Mouse (Mus musculus): ENCODE data around the gene Ccdc57. TPM values are rescaled to one million over a fixed set of nuclear protein-coding genes. Genes with fewer than 3 reads are reported as not detected.

Ccdc57 gene
- polyA plus RNA-seq (2012; rRNA removed): 34.6 and 37.5 TPM in 2 replicates

GRCm38 (mm10) chr11:120932564-120933398 lies at the start of gene Ccdc57:
Ccdc57 (minus strand) TSS chr11:120932872.
- Histone ChIP-seq H3K36me3 (ENCODE audit: control insufficient read depth, insufficient read depth, low read length) (no peaks in the 10 kb centered on the region), H3K4me3 (ENCODE audit: control insufficient read depth, low read depth, low read length) (peak within 1 kb of the TSS; percentile 86), H3K4me1 (ENCODE audit: control insufficient read depth, insufficient read depth, low read length) (peaks cover 8% of the 10 kb centered on the region), H3K27ac (ENCODE audit: control insufficient read depth, insufficient read depth, low read depth, low read length) (peak within 1 kb of the TSS; percentile 42; the same call in 1 of the 2 replicates), H3K27me3 (ENCODE audit: control insufficient read depth, insufficient read depth, low read length) (no peaks in the 10 kb centered on the region)
- TF ChIP-seq CTCF (IDR thresholded peaks at IDR 0.05; ENCODE audit: control insufficient read depth, insufficient read depth, insufficient replicate concordance, low read depth, low read length) (no peak), POLR2A (IDR thresholded peaks at IDR 0.05; ENCODE audit: control insufficient read depth, low read depth, low read length) (no peak; the same call in none of the 2 replicates)

- no peak for TF ChIP-seq CTCF (IDR thresholded peaks at IDR 0.05; ENCODE audit: control insufficient read depth, insufficient read depth, insufficient replicate concordance, low read depth, low read length)
- no peak for TF ChIP-seq POLR2A (IDR thresholded peaks at IDR 0.05; ENCODE audit: control insufficient read depth, low read depth, low read length)
- Histone ChIP-seq H3K36me3 (ENCODE audit: control insufficient read depth, insufficient read depth, low read length) (peaks cover 3% of the 10 kb centered on the region), H3K4me3 (ENCODE audit: control insufficient read depth, low read depth, low read length) (no peak overlapping the region), H3K4me1 (ENCODE audit: control insufficient read depth, insufficient read depth, low read length) (peaks cover 2% of the 10 kb centered on the region; the same call in 1 of the 2 replicates), H3K27me3 (ENCODE audit: control insufficient read depth, insufficient read depth, low read length) (no peaks in the 10 kb centered on the region), H3K27ac (ENCODE audit: control insufficient read depth, insufficient read depth, low read depth, low read length) (no peak overlapping the region)
Observed at GRCm38 (mm10) chr11:120982459-120982858, 49.8 kb upstream of the Ccdc57 start.

- Histone ChIP-seq H3K4me1 (ENCODE audit: control insufficient read depth, insufficient read depth, low read length) (peaks cover 2% of the 10 kb centered on the region; the same call in 1 of the 2 replicates), H3K27me3 (ENCODE audit: control insufficient read depth, insufficient read depth, low read length) (no peaks in the 10 kb centered on the region), H3K36me3 (ENCODE audit: control insufficient read depth, insufficient read depth, low read length) (peaks cover 2% of the 10 kb centered on the region), H3K4me3 (ENCODE audit: control insufficient read depth, low read depth, low read length) (no peak overlapping the region), H3K27ac (ENCODE audit: control insufficient read depth, insufficient read depth, low read depth, low read length) (no peak overlapping the region)
- TF ChIP-seq CTCF (IDR thresholded peaks at IDR 0.05; ENCODE audit: control insufficient read depth, insufficient read depth, insufficient replicate concordance, low read depth, low read length): no peak
Observed at GRCm38 (mm10) chr11:120981661-120982060, 49.0 kb upstream of the Ccdc57 start.

- TF ChIP-seq POLR2A (IDR thresholded peaks at IDR 0.05; ENCODE audit: control insufficient read depth, low read depth, low read length): no peak
- TF ChIP-seq CTCF (IDR thresholded peaks at IDR 0.05; ENCODE audit: control insufficient read depth, insufficient read depth, insufficient replicate concordance, low read depth, low read length): no peak
- Histone ChIP-seq H3K4me3 (ENCODE audit: control insufficient read depth, low read depth, low read length) (no peak overlapping the region), H3K27ac (ENCODE audit: control insufficient read depth, insufficient read depth, low read depth, low read length) (no peak overlapping the region), H3K4me1 (ENCODE audit: control insufficient read depth, insufficient read depth, low read length) (0 out of 2 replicates have a peak, but pooled peaks cover 2% of the 10 kb centered on the region), H3K36me3 (ENCODE audit: control insufficient read depth, insufficient read depth, low read length) (peaks cover 2% of the 10 kb centered on the region), H3K27me3 (ENCODE audit: control insufficient read depth, insufficient read depth, low read length) (no peaks in the 10 kb centered on the region)
Observed at GRCm38 (mm10) chr11:120980427-120981035, 47.9 kb upstream of the Ccdc57 start.

DNA sequence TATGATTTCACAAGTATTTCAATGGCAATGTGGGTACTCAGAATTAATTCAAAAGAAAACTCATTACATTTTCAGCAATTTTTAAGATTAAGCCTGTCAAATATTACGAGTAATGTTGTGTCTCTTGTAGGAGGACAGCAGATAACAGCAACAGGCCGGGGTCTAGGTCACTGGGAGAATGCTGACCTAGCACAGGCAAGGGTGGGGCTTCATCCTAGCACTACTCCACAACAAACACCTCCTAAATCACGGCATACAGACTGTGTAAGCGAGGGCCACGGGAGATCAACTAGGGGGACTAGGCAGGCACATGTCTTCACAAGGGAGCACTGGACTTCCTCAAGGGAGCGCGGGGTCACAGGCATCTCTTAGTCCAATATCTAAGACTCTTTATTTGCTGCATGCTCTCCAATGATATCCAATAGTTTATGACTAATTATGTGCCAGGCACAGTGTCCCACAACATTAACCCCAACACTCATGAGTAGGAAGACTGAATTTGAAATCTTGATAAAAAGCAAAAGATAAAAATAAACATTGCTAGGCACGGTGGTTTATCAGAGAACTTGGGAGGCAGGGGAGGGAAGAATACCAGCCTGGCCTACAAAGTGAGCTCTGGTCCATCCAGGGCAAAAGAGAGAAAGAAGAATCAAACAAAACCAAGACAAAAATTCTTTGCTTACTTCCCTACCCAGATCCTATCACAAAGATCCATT lies 47.2 kb upstream of the Ccdc57 start:
- Histone ChIP-seq H3K4me3 (ENCODE audit: control insufficient read depth, low read depth, low read length) (no peak overlapping the region), H3K27ac (ENCODE audit: control insufficient read depth, insufficient read depth, low read depth, low read length) (no peak overlapping the region), H3K36me3 (ENCODE audit: control insufficient read depth, insufficient read depth, low read length) (peaks cover 2% of the 10 kb centered on the region), H3K27me3 (ENCODE audit: control insufficient read depth, insufficient read depth, low read length) (no peaks in the 10 kb centered on the region), H3K4me1 (ENCODE audit: control insufficient read depth, insufficient read depth, low read length) (0 out of 2 replicates have a peak, but pooled peaks cover 2% of the 10 kb centered on the region)
- no peak for TF ChIP-seq POLR2A (IDR thresholded peaks at IDR 0.05; ENCODE audit: control insufficient read depth, low read depth, low read length)
- TF ChIP-seq CTCF (IDR thresholded peaks at IDR 0.05; ENCODE audit: control insufficient read depth, insufficient read depth, insufficient replicate concordance, low read depth, low read length): no peak

DNA sequence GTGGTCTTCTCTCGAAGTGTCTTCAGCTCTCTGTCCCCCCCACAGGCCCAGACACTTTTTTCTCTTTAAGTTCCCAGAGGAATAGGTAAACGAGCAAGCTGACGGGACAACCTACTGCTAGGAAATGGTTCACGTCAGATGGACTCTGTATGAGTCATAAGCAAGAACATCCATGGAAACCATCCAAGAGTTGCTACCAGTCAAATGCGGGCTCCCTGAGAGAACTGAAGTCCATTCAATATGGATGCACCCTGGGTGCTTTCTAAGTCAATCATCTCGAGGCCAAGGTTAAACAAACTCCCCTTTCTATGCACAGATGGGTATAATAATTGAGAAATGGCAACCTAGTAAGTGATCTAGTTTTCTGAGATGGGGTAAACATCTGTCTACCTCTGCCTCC lies 40.6 kb upstream of the Ccdc57 start:
- TF ChIP-seq POLR2A (IDR thresholded peaks at IDR 0.05; ENCODE audit: control insufficient read depth, low read depth, low read length) (no peak), CTCF (IDR thresholded peaks at IDR 0.05; ENCODE audit: control insufficient read depth, insufficient read depth, insufficient replicate concordance, low read depth, low read length) (no peak)
- Histone ChIP-seq H3K27ac (ENCODE audit: control insufficient read depth, insufficient read depth, low read depth, low read length) (no peak overlapping the region), H3K36me3 (ENCODE audit: control insufficient read depth, insufficient read depth, low read length) (no peaks in the 10 kb centered on the region; the same call in none of the 2 replicates), H3K27me3 (ENCODE audit: control insufficient read depth, insufficient read depth, low read length) (no peaks in the 10 kb centered on the region), H3K4me3 (ENCODE audit: control insufficient read depth, low read depth, low read length) (no peak overlapping the region), H3K4me1 (ENCODE audit: control insufficient read depth, insufficient read depth, low read length) (no peaks in the 10 kb centered on the region)

DNA sequence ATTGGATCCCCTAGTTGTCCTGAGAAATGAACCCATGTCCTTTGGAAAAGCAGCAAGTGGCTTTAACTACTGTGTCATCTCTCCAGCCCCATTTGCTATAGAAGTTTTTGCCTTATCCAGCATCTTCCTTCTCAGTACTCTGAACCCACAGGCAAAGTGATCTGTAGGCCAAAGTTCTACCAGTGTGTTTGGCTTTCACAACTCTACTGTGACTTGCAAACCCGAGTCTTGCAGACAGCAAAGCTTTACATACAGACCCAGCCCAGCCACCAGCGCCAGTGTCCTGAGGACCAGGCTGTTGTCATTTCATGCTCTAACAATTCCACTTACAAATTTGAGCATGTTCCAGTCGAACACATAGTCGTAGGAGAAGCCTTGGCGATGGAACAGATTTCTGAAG lies 38.6 kb upstream of the Ccdc57 start:
- no peak overlapping the region for H3K4me3 ChIP-seq (ENCODE audit: control insufficient read depth, low read depth, low read length)
- H3K36me3 ChIP-seq (ENCODE audit: control insufficient read depth, insufficient read depth, low read length): peaks cover 3% of the 10 kb centered on the region
- H3K4me1 ChIP-seq (ENCODE audit: control insufficient read depth, insufficient read depth, low read length): no peaks in the 10 kb centered on the region
- H3K27ac ChIP-seq (ENCODE audit: control insufficient read depth, insufficient read depth, low read depth, low read length): no peak overlapping the region
- TF ChIP-seq CTCF (IDR thresholded peaks at IDR 0.05; ENCODE audit: control insufficient read depth, insufficient read depth, insufficient replicate concordance, low read depth, low read length) (no peak), POLR2A (IDR thresholded peaks at IDR 0.05; ENCODE audit: control insufficient read depth, low read depth, low read length) (no peak)
- no peaks in the 10 kb centered on the region for H3K27me3 ChIP-seq (ENCODE audit: control insufficient read depth, insufficient read depth, low read length)
